Mouse (Mus musculus) erythroblast, embryonic 14.5 days (primary cell): ENCODE results near the gene Fgfr2.

Source experiments
- GATA1 ChIP-seq: IDR thresholded peaks from 2 replicates; pipeline ENCODE4 v1.6.1; 2012; ENCODE audit warnings: low read length, inconsistent platforms, mixed read lengths
- TAL1 ChIP-seq: IDR thresholded peaks from 3 replicates; pipeline ENCODE4 v1.6.1; 2012; ENCODE audit warnings: low read length, inconsistent platforms, mixed read lengths

DNA sequence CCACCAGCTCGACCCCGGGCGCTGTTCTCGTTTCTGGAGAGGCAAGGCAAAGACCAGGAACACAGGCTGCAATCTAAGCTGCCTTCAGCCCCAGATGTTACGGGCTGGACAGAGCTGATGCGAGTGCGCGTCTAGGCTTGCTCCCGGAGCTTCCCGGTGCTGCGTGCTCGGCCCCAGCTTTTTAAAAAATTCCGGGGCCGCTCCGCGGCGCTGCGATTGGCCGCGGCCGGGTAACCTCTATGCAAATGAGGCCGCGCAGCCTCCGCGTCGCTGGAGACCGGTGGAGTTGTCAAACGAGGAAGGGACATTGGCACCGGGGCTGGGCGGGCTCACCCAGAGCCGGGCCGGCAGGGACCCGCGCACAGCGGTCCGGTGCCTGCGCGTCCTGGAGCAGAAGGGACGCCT lies 1569.4 kb downstream of the Fgfr2 start:
- no peak for TF ChIP-seq GATA1
- no peak for TF ChIP-seq TAL1
